Mouse (Mus musculus) heart, adult 2 months (tissue): ENCODE measurements at regions not wholly inside any gene's neighbourhood (a gene's known extent, or its start where the extent isn't known, plus 50 kb on each side); places are given as distances from the start of the nearest gene placed in this dataset.

Source experiments
- CTCF ChIP-seq: fragments of 200-600 bp; IDR thresholded peaks from 2 replicates; pipeline ENCODE4 v1.8.1; 2022; ENCODE audit warnings: antibody characterized with exemption, mild to moderate bottlenecking, moderate library complexity
- EP300 ChIP-seq: fragments of 200-500 bp; IDR thresholded peaks from 2 replicates; pipeline ENCODE4 v1.6.1; 2011; ENCODE audit warnings: low read depth, low read length, control low read depth; ENCODE audit not compliant: insufficient read depth
- POLR2A ChIP-seq: fragments of 200-500 bp; IDR thresholded peaks from 2 replicates; pipeline ENCODE4 v1.6.1; 2011; ENCODE audit warnings: mild to moderate bottlenecking, low read depth, low read length, control low read depth; ENCODE audit not compliant: insufficient read depth

GRCm38 (mm10) chr4:11903401-11903800 is 77.7 kb downstream of the Gm10604 start:
- TF ChIP-seq EP300 (no peak), CTCF (no peak), POLR2A (no peak)
